Mouse (Mus musculus) CD4-positive helper T cell, adult 2 months (primary cell): ENCODE results near the gene Rftn1.
"Not testable (repeated sequence)": the region's sequence is repeated elsewhere in the genome, so short reads cannot be mapped to it uniquely, and the experiment has no call there.

Experiments
- DNase-seq: peaks from one replicate; pipeline ENCODE4 v3.0.0-alpha.2; 2012; ENCODE audit warnings: low read depth, missing footprints, low spot score

Gene Rftn1

GRCm38 (mm10) chr17:50190131-50191015 lies at the start of gene Rftn1:
Rftn1 (minus strand) TSS chr17:50190674.
- peak; percentile 73 for DNase-seq

- peak; percentile 10 for DNase-seq
Observed at GRCm38 (mm10) chr17:50237818-50238610, 47.5 kb upstream of the Rftn1 start.

- peak; percentile 67 for DNase-seq
Observed at GRCm38 (mm10) chr17:50237436-50237709, 46.9 kb upstream of the Rftn1 start.

GRCm38 (mm10) chr17:50236702-50237435 lies 46.4 kb upstream of the Rftn1 start:
- no peak for DNase-seq

GRCm38 (mm10) chr17:50235943-50236701 lies 45.6 kb upstream of the Rftn1 start:
- no peak for DNase-seq

GRCm38 (mm10) chr17:50233956-50234355 lies 43.5 kb upstream of the Rftn1 start:
- no peak for DNase-seq

- DNase-seq, result no peak
Observed at GRCm38 (mm10) chr17:50232821-50233220, 42.3 kb upstream of the Rftn1 start.

- DNase-seq, result no peak
Observed at GRCm38 (mm10) chr17:50231206-50231605, 40.7 kb upstream of the Rftn1 start.

GRCm38 (mm10) chr17:50229534-50229933 lies 39.1 kb upstream of the Rftn1 start:
- no peak for DNase-seq

- DNase-seq, result no peak
Observed at GRCm38 (mm10) chr17:50227366-50227765, 36.9 kb upstream of the Rftn1 start.

- no peak for DNase-seq
Observed at GRCm38 (mm10) chr17:50224718-50225117, 34.2 kb upstream of the Rftn1 start.

- no peak for DNase-seq
Observed at GRCm38 (mm10) chr17:50217978-50218377, 27.5 kb upstream of the Rftn1 start.

- no peak for DNase-seq
Observed at GRCm38 (mm10) chr17:50215104-50215503, 24.6 kb upstream of the Rftn1 start.

- no peak for DNase-seq
Observed at GRCm38 (mm10) chr17:50213117-50213516, 22.6 kb upstream of the Rftn1 start.

GRCm38 (mm10) chr17:50211816-50212215 lies 21.3 kb upstream of the Rftn1 start:
- no peak for DNase-seq

GRCm38 (mm10) chr17:50209831-50210230 lies 19.4 kb upstream of the Rftn1 start:
- no peak for DNase-seq

- DNase-seq, result no peak
Observed at GRCm38 (mm10) chr17:50208137-50209045, 17.9 kb upstream of the Rftn1 start.

GRCm38 (mm10) chr17:50206262-50206661 lies 15.8 kb upstream of the Rftn1 start:
- DNase-seq, result not testable (repeated sequence)

- DNase-seq, result not testable (repeated sequence)
Observed at GRCm38 (mm10) chr17:50205840-50206239, 15.4 kb upstream of the Rftn1 start.

- DNase-seq, result no peak
Observed at GRCm38 (mm10) chr17:50205152-50205782, 14.8 kb upstream of the Rftn1 start.
